Mouse (Mus musculus): ENCODE data around the gene Rcc1l.

GRCm38 (mm10) chr5:134099496-134100211 is 76.9 kb downstream of the Rcc1l start, which contains the start of gene Castor2:
- TF ChIP-seq POLR2A (IDR thresholded peaks at IDR 0.05; ENCODE audit: borderline replicate concordance, extremely low read depth, low read depth, low read length), result peak; percentile 69; the same call in 1 of the 2 replicates
- TF ChIP-seq CTCF (IDR thresholded peaks at IDR 0.05; ENCODE audit: insufficient read depth, low read length), result no peak
